Mouse (Mus musculus) embryonic facial prominence, embryonic 15.5 days (tissue): Measurements from ENCODE around the gene Bcar3. TPM values are rescaled to one million over a fixed set of nuclear protein-coding genes. Genes with fewer than 3 reads are reported as not detected.
A peak's percentile ranks its signal among the peaks of the same experiment; 100 is the strongest.

ENCODE experiments used
- ATAC-seq: fragments of 200-750 bp; cut with Nextera tagmentation; 2 replicates; pipeline ENCODE4 v1.8.0; 2017; ENCODE audit warnings: low read depth, moderate TSS enrichment; ENCODE audit not compliant: insufficient number of reproducible peaks, low FRiP score, low TSS enrichment
- H3K27ac ChIP-seq: fragments of 300-500 bp; sonication (generic); replicated peaks from 2 replicates; pipeline ENCODE4 v1.5.1; 2015; ENCODE audit warnings: mild to moderate bottlenecking, inconsistent platforms
- H3K27me3 ChIP-seq: fragments of 300-500 bp; sonication (generic); 2 replicates; pipeline ENCODE4 v1.6.1; 2015; ENCODE audit warnings: inconsistent platforms
- H3K36me3 ChIP-seq: fragments of 300-500 bp; sonication (generic); 2 replicates; pipeline ENCODE4 v1.6.1; 2015; ENCODE audit warnings: mild to moderate bottlenecking, inconsistent platforms
- H3K4me1 ChIP-seq: fragments of 300-500 bp; sonication (generic); 2 replicates; pipeline ENCODE4 v1.6.1; 2015; ENCODE audit warnings: inconsistent platforms
- H3K4me2 ChIP-seq: fragments of 300-500 bp; sonication (generic); replicated peaks from 2 replicates; pipeline ENCODE4 v1.6.1; 2015; ENCODE audit warnings: mild to moderate bottlenecking, inconsistent platforms
- H3K4me3 ChIP-seq: fragments of 300-500 bp; sonication (generic); replicated peaks from 2 replicates; pipeline ENCODE4 v1.5.1; 2015; ENCODE audit warnings: mild to moderate bottlenecking, inconsistent platforms
- H3K9ac ChIP-seq: fragments of 300-500 bp; sonication (generic); 2 replicates; pipeline ENCODE4 v1.6.1; 2015; ENCODE audit warnings: inconsistent platforms
- H3K9me3 ChIP-seq: fragments of 300-500 bp; sonication (generic); replicated peaks from 2 replicates; pipeline ENCODE4 v1.6.1; 2016; ENCODE audit warnings: inconsistent platforms
- WGBS: fragments of 180-500 bp; shearing (Covaris S2); methylation state at CpG from one replicate; pipeline ENCODE4 v1.1.7; 2015; 5-methylcytosine and 5-hydroxymethylcytosine counted together
- polyA plus RNA-seq: library from polyadenylated mRNA; unstranded; fragments of >200 nt; fragmentation: Nextera tagmentation; extraction: Ambion mirVana; gene quantifications from 2 replicates; pipeline ENCODE4 v1.2.1, GENCODE M21; 2015

The Bcar3 gene
- polyA plus RNA-seq, 1 experiment from 2014 or later: 12.6 TPM

DNA sequence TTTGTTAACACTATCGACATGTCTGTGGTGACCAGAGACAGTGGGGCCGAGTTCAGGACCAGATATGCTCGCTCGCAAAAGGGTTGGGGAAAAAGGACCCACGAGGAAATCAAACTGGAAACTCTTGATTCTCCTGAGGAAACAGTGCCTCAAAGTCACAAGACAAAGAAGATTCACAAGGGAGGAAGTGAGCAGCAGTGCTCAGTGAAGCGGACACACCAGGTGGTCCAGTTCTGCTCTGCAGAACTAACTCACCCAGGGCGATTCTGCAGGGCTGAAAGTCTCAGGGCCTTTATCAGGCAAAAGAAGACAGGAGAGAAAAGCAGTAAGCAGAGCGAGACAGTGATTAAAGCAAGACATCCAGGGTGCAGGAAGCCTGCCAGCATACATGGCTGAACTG is 112.5 kb downstream of the Bcar3 start:
- H3K4me3 ChIP-seq: no peak overlapping the region
- no peak overlapping the region for H3K4me2 ChIP-seq
- H3K27me3 ChIP-seq: no peaks in the 10 kb centered on the region
- WGBS: 66% methylated on average over 8 of the region's 8 CpGs
- no peaks in the 10 kb centered on the region for H3K36me3 ChIP-seq
- no peak overlapping the region for H3K27ac ChIP-seq
- no peak for ATAC-seq
- H3K4me1 ChIP-seq: peaks cover 4% of the 10 kb centered on the region; the same call in 1 of the 2 replicates
- no peak overlapping the region for H3K9ac ChIP-seq
- H3K9me3 ChIP-seq: no peaks in the 10 kb centered on the region

DNA sequence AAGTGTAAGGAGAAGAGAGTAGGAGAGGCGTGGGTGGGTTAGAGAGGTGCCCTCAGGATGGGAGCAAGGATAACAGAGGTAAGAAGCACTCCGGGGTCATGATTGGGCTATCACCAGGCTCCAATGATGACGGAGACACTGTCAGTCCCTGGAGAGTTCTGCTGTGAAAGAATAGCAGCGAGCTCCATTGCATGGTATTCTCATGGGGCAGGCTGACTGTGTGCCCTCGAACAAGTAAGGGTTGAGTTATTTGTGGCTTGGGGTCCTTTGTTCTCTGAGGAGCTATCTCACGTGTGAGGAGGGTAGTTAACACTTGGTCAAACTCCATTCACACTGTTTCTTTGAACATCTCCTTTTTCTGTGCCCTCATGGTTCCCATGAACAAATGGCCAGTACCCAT is 113.8 kb downstream of the Bcar3 start:
- ATAC-seq: no peak
- no peaks in the 10 kb centered on the region for H3K9me3 ChIP-seq

DNA sequence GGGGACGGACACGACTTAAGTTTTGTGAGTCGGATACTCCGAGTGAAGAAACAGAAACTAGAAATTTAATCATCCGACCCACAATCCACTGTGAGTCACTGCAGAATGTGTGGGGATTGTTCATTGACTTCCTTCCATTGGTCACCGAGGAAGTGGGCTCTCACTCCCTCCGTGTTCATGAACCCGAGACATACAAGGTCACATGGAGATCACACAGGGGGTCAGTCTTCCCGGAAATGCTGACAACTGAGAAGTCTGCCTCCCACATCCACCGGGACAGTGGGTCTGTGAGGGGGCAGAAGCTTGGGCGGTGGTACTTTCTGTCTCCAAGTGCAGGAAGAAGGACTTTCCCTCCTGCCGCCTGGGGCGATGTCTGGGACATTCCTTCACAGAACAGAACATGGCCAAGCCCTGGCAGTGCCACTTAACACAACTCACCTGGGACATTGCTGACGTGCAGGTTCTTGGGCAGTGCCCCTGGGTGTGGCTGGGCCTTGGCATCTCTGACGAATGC is 114.9 kb downstream of the Bcar3 start:
- peaks cover 3% of the 10 kb centered on the region for H3K4me1 ChIP-seq
- H3K27ac ChIP-seq: no peak overlapping the region
- WGBS: 65% methylated on average over 15 of the region's 15 CpGs
- no peak overlapping the region for H3K9ac ChIP-seq
- H3K4me3 ChIP-seq: no peak overlapping the region
- no peak overlapping the region for H3K4me2 ChIP-seq
- H3K36me3 ChIP-seq: no peaks in the 10 kb centered on the region
- no peaks in the 10 kb centered on the region for H3K27me3 ChIP-seq
- no peak for ATAC-seq
- H3K9me3 ChIP-seq: no peaks in the 10 kb centered on the region

More for the DNA sequence above, 113.8 kb downstream of the Bcar3 start:
- WGBS: 83% methylated on average over 6 of the region's 6 CpGs
- no peak overlapping the region for H3K27ac ChIP-seq
- no peak overlapping the region for H3K9ac ChIP-seq
- no peaks in the 10 kb centered on the region for H3K4me1 ChIP-seq
- H3K36me3 ChIP-seq: no peaks in the 10 kb centered on the region
- H3K27me3 ChIP-seq: no peaks in the 10 kb centered on the region
- H3K4me3 ChIP-seq: no peak overlapping the region
- no peak overlapping the region for H3K4me2 ChIP-seq

DNA sequence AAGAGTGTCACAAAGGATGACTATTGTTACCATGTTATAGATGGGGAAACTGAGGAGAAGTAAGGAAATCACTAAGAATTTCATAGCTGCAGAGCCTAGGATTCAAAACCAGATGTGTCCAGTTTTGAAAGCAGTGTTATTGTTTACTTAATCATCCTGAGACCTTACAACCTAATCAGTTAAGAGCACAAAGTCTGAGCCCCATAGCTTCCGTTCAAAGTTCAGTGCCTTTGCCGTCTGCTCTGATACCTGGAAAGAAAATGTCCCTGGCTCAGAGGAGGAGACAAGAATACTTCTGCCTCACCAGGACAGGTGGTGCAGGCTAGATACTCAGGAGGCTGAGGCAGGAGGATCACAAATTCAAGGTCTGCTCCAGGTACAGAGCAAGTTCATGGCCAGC is 117.7 kb downstream of the Bcar3 start:
- WGBS: 75% methylated on average over 2 of the region's 2 CpGs
- Histone ChIP-seq H3K27ac (no peak overlapping the region), H3K9me3 (no peaks in the 10 kb centered on the region), H3K4me3 (no peak overlapping the region), H3K4me1 (peaks cover 18% of the 10 kb centered on the region), H3K36me3 (no peaks in the 10 kb centered on the region), H3K9ac (no peak overlapping the region), H3K27me3 (no peaks in the 10 kb centered on the region), H3K4me2 (no peak overlapping the region)
- no peak for ATAC-seq

DNA sequence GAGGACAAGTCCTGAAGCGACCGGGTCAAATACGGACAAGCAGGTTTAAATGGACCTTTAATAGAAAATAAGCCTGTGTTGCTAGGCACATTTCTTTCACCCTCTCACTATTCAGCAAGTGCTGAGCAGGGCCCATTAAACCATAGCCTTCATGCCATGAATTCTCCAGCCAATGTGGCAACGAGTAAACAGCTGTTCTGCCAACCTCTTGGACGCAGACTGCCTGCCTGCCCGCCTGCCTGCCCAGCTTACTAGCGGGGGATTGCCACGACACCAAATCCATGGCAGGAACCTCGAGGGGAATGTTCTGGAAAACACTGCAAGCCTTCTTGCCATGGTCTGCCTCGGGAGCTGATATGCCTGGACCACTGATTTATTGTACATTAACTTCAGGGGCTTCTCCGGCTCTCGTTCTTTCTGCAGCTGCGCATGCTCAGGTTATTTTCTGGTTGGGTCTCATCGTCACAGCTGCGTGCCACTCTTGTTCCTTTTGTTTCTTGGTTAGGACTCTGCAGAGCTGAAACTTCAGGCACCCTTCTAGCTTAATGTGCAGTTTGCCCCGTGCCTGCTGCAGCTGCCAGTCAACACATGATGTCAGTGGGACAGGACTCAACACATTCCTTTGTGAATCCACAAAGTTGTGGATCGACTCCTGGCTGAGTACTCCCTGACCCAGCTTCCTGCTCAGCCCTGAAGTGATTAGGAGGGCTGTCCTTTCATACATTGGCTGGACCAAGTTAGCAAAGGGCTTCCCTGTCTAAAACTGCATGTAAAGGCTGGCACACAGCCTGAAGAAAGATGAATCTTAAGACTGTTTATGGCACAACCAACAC is 120.0 kb downstream of the Bcar3 start:
- peak; percentile 73; the same call in 1 of the 2 replicates for ATAC-seq
- Histone ChIP-seq H3K4me2 (peak overlapping the region; percentile 46), H3K27ac (peak overlapping the region; percentile 68), H3K4me3 (peak overlapping the region; percentile 23), H3K4me1 (peaks cover 21% of the 10 kb centered on the region), H3K36me3 (no peaks in the 10 kb centered on the region), H3K9ac (no peak overlapping the region), H3K9me3 (no peaks in the 10 kb centered on the region), H3K27me3 (no peaks in the 10 kb centered on the region)
- WGBS: 13% methylated on average over 17 of the region's 17 CpGs

DNA sequence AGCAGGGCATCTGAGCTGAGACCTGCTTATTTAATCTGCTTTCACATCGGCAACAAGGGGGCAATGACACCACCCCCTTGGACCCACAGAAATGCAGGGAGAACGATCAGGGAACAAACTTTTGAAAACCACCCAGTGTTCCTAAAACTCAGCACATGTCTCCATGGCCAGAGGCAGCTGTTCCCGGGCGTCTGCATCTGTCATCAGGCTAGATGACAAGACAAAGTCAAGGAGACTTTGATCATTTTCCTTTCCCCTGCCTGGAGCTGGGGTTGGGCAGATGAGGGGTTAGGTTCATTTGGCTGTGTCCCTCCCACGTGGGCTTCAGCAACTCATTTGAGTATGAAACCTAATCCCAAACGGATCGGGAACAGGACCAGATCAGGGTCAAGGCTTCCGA is 120.9 kb downstream of the Bcar3 start:
- H3K27me3 ChIP-seq: no peaks in the 10 kb centered on the region
- peak overlapping the region; percentile 68 for H3K27ac ChIP-seq
- H3K9me3 ChIP-seq: no peaks in the 10 kb centered on the region
- no peak overlapping the region for H3K4me3 ChIP-seq
- no peak overlapping the region for H3K9ac ChIP-seq
- no peaks in the 10 kb centered on the region for H3K36me3 ChIP-seq
- peaks cover 28% of the 10 kb centered on the region for H3K4me1 ChIP-seq
- no peak overlapping the region for H3K4me2 ChIP-seq
- WGBS: 26% methylated on average over 8 of the region's 8 CpGs
- 0 out of 2 replicates have a peak, but pooled peaks have one; percentile 15 for ATAC-seq

DNA sequence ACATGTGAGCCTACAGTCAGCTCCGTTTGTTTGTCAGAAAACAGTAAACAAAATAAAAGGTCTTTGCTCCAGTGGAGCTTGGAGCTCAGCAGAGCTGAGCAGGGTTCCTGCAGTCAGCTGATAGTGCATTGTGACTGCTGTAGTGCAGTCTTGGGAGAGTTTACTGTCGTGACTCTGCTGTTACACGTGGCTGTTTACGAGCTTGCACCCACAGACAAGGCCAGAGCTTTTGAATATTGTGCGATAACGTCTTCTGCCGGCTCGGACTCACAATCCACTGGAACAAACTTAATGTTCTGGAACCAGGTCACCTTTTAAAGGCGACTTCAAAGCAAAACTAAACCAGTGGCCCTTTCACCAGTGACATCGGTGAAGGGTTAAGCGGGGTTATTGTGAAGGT is 123.5 kb downstream of the Bcar3 start:
- WGBS: 64% methylated on average over 11 of the region's 11 CpGs
- Histone ChIP-seq H3K9ac (no peak overlapping the region), H3K4me2 (no peak overlapping the region), H3K9me3 (no peaks in the 10 kb centered on the region), H3K36me3 (no peaks in the 10 kb centered on the region), H3K27ac (no peak overlapping the region), H3K4me1 (peaks cover 37% of the 10 kb centered on the region), H3K4me3 (no peak overlapping the region), H3K27me3 (no peaks in the 10 kb centered on the region)
- ATAC-seq: no peak

DNA sequence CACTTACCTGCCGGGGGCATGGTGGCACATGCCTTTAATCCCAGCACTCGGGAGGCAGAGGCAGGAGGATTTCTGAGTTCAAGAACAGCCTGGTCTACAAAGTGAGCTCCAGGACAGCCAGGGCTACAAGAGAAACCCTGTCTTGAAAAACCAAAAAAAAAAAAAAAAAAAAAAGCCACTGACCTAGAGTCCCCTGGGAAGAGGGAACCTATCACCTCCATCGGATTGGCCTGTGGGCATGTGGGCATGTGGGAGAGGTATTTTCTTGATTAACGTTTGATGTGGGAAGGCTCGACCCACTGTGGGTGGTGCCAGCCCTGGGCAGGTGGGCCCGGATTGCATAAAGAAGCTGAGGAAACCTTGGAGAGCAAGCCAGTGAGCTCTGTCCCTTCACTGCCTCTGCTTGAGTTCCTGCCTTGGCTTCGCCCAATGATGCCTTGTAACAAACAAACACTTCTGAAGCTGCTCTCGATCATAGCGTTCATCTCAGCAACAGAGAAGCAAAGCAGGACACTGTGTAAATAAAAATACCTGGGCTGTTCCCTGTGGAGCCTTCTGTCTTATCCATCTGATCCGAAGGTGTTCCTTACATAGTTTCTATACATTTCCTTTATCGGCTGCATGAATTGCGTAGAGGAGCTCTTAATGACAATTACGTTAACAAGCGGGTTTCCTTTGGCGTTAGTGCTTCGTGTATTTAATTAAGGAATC is 124.8 kb downstream of the Bcar3 start:
- no peak overlapping the region for H3K27ac ChIP-seq
- WGBS: 40% methylated on average over 16 of the region's 16 CpGs
- H3K4me1 ChIP-seq: peaks cover 35% of the 10 kb centered on the region
- peak overlapping the region; percentile 94 for H3K4me2 ChIP-seq
- no peak overlapping the region for H3K9ac ChIP-seq
- peak overlapping the region; percentile 74 for H3K4me3 ChIP-seq
- no peak for ATAC-seq
- H3K36me3 ChIP-seq: no peaks in the 10 kb centered on the region
- no peaks in the 10 kb centered on the region for H3K27me3 ChIP-seq
- no peaks in the 10 kb centered on the region for H3K9me3 ChIP-seq

DNA sequence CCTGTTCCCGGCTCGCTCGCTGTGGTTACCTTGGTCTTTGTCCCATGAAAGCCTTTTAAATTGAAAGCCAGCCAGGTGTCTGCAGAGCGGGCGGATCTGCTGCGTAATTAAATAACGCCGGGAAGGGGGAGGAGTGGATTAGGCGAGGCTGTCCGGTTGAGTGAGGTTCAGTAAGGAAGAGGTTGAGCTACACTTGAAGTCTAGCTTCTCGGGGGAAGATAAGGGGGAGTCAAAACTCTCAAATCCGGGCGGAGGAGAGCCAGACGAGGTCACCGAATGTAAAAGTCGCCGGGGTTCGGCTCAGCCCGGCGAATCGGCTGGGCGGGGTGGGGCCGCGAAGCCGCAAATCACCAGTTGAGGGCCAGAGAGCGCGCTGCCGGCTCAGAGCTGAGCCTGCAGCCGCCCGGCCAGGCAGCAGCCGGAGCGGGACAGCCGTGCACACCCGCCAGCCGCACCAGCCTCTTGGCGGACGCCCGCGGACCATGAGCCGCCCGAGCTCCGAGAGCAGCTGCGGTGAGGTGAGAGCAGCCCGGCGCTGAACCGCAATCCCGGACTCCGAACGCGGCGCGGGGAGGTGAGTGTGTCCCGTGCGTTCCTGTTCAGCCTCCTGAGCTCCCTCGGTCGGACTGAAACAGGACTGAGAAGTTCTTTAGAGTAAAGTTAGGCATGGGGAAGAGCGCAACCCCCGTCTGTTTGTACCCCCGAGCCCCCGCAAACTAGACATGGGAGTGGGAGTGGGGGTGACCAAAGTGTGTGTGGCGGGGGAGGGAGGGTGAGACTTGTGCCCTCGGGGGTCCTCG is 125.9 kb downstream of the Bcar3 start:
- Histone ChIP-seq H3K9ac (peak overlapping the region; percentile 62), H3K4me2 (peak overlapping the region; percentile 94), H3K9me3 (no peaks in the 10 kb centered on the region), H3K4me3 (peak overlapping the region; percentile 74), H3K4me1 (peaks cover 24% of the 10 kb centered on the region), H3K27ac (peak overlapping the region; percentile 77), H3K27me3 (no peaks in the 10 kb centered on the region), H3K36me3 (no peaks in the 10 kb centered on the region)
- ATAC-seq: peak; percentile 76
- under 1% methylated on average over 63 of the region's 63 CpGs for WGBS

DNA sequence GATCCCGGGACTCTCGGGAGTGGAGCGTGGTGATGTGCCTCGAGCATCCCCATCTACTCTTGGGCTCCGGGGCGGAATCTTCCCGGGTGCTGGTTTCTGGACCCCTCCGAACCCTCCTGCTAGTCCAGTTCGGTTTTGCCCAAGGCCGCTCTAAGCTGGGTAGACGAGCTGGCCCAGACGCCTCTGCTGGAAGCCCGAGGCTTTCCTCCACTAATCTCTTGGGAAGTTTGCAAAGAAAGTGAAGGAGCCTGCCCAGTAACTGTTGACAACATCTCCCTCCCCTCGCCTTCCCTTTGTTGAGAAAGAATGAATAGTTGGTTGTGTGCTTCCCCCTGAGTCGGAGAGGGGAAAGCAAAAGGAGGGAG is 126.5 kb downstream of the Bcar3 start:
- Histone ChIP-seq H3K36me3 (no peaks in the 10 kb centered on the region), H3K9me3 (no peaks in the 10 kb centered on the region), H3K9ac (peak overlapping the region; percentile 62), H3K4me1 (peaks cover 19% of the 10 kb centered on the region), H3K27me3 (no peaks in the 10 kb centered on the region), H3K4me2 (peak overlapping the region; percentile 94), H3K4me3 (peak overlapping the region; percentile 74), H3K27ac (peak overlapping the region; percentile 77)
- WGBS: under 1% methylated on average over 15 of the region's 15 CpGs
- ATAC-seq: no peak
